Mouse (Mus musculus) lung, embryonic 15.5 days (tissue): Measurements from ENCODE around the gene Sv2c. TPM values are rescaled to one million over a fixed set of nuclear protein-coding genes. Genes with fewer than 3 reads are reported as not detected.

Experiments
- ATAC-seq: fragments of 200-750 bp; cut with Nextera tagmentation; 2 replicates; pipeline ENCODE4 v1.8.0; 2017; ENCODE audit warnings: moderate number of reproducible peaks, borderline replicate concordance; ENCODE audit not compliant: low FRiP score, low TSS enrichment; ENCODE audit errors: extremely low read depth
- H3K27ac ChIP-seq: fragments of 300-500 bp; sonication (generic); 2 replicates; pipeline ENCODE4 v1.5.1; 2015; ENCODE audit warnings: moderate library complexity, mild to moderate bottlenecking, inconsistent platforms
- H3K27me3 ChIP-seq: fragments of 300-500 bp; sonication (generic); 2 replicates; pipeline ENCODE4 v1.6.1; 2015; ENCODE audit warnings: inconsistent platforms
- H3K36me3 ChIP-seq: fragments of 300-500 bp; sonication (generic); 2 replicates; pipeline ENCODE4 v1.6.1; 2015; ENCODE audit warnings: inconsistent platforms
- H3K4me1 ChIP-seq: fragments of 300-500 bp; sonication (generic); 2 replicates; pipeline ENCODE4 v1.6.1; 2015; ENCODE audit warnings: inconsistent platforms
- H3K4me2 ChIP-seq: fragments of 300-500 bp; sonication (generic); 2 replicates; pipeline ENCODE4 v1.6.1; 2015; ENCODE audit warnings: inconsistent platforms, mild to moderate bottlenecking, moderate library complexity
- H3K4me3 ChIP-seq: fragments of 300-500 bp; sonication (generic); 2 replicates; pipeline ENCODE4 v1.5.1; 2015; ENCODE audit warnings: mild to moderate bottlenecking, inconsistent platforms
- H3K9ac ChIP-seq: fragments of 300-500 bp; sonication (generic); 2 replicates; pipeline ENCODE4 v1.6.1; 2015; ENCODE audit warnings: inconsistent platforms
- H3K9me3 ChIP-seq: fragments of 300-500 bp; sonication (generic); 2 replicates; pipeline ENCODE4 v1.6.1; 2016; ENCODE audit warnings: inconsistent platforms
- WGBS: fragments of 180-500 bp; shearing (Covaris S2); methylation state at CpG from one replicate; pipeline ENCODE4 v1.1.7; 2015; 5-methylcytosine and 5-hydroxymethylcytosine counted together
- polyA plus RNA-seq: library from polyadenylated mRNA; unstranded; fragments of >200 nt; fragmentation: Nextera tagmentation; extraction: Ambion mirVana; gene quantifications from 2 replicates; pipeline ENCODE4 v1.2.1, GENCODE M21; 2015

Gene Sv2c
- polyA plus RNA-seq, 1 experiment from 2014 or later, result 1.3 TPM

DNA sequence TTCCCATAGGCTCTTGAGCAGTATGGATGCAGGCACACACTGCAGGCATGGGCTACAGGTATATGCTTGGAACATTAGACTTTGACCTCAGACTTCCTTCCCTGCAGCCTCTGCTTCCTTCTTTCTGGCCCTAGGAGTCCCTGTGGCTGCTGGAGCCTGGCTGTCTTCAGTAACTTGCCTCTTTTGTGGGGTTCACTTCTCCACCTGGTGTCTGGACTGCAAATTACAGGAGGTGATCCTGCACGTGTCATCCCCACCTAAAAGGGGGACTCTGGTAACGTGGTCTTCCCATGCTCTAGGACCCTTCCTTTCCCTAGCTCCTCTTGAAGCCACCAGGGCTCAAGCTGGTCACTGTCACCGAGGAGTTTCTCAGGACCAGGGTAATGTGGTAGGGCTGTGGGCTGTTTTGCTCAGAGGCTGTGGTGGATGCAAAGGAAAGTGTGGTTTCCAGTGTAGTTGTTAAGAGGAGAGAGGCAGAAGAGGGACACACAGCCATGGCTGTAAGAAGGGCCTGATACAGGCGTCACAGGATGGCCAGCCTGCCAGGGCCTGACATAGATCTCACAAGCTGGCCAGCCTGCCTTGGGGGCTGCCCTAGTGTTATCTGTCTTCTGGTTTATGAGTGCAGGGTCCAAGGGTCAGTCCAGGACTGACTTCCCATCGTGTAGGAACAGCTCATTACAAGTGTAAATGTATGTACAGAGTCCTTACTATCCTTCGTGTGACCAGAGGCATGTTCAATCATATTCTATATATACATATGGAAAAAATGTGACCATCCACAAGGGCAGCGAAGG, 181.1 kb downstream of the Sv2c start:
- Histone ChIP-seq H3K4me1 (no peaks in the 10 kb centered on the region; the same call in 1 of the 2 replicates), H3K4me3 (no peak overlapping the region), H3K9me3 (no peaks in the 10 kb centered on the region), H3K36me3 (no peaks in the 10 kb centered on the region), H3K27ac (no peak overlapping the region), H3K27me3 (no peaks in the 10 kb centered on the region), H3K4me2 (no peak overlapping the region), H3K9ac (no peak overlapping the region)
- 50% methylated on average over 7 of the region's 7 CpGs for WGBS
- no peak for ATAC-seq

DNA sequence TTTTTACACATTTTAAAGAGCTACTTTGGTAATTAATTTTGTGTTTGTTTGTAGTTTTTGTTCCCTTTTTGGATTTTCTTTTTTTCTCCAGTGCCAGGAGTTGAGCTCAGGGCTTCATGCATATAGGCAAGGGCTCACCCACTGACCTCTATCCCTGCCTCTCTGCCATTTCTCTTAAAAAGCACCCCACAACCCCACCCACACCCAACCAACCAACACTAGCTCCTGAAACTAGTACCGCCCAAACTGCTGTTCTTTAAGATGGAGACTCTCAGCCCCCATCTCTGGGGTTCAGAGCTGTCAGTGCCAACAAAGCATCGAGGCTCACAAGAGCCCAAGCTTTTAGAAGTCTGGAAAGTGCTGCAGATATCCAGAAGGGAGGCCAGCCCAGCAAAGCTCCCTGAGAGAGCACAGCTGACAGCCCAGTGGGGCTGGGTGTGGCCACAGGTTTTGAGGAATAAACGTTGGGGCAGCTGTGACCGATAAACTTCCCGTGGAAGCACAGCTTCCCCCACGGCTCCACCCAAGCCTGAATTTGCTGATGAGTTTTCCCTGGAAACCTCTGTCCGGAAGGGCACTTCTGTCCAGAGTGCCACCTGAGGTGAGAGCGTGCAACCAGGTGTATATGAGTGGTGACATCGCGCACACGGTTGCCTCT, 181.8 kb downstream of the Sv2c start:
- H3K4me1 ChIP-seq, result no peaks in the 10 kb centered on the region; the same call in 1 of the 2 replicates
- H3K4me2 ChIP-seq, result no peak overlapping the region
- H3K9me3 ChIP-seq, result no peaks in the 10 kb centered on the region
- no peaks in the 10 kb centered on the region for H3K27me3 ChIP-seq
- no peak for ATAC-seq
- WGBS, result 67% methylated on average over 11 of the region's 11 CpGs
- no peak overlapping the region for H3K4me3 ChIP-seq
- no peak overlapping the region for H3K27ac ChIP-seq
- no peaks in the 10 kb centered on the region for H3K36me3 ChIP-seq
- H3K9ac ChIP-seq, result no peak overlapping the region

DNA sequence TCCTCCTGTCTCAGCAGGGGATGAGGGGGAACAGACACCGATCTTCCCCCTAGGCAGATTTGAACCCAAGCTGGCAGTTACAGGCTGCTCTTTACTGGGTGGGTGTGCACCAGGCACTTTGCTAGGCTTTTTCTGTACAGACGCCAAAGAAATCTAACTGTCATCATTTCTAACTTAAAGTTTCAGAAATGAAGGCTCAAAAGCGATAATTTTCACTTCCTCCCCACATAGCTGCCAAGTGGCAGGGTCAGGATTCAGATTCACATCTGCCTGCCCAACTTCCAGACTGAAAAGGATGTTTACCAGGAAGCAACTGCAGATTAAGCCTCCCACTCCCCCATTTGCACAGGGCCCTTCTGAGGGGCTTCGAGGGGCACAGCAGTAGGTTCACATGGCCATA, 183.0 kb downstream of the Sv2c start:
- no peaks in the 10 kb centered on the region for H3K36me3 ChIP-seq
- no peak for ATAC-seq
- H3K27me3 ChIP-seq, result no peaks in the 10 kb centered on the region
- no peak overlapping the region for H3K9ac ChIP-seq
- H3K27ac ChIP-seq, result no peak overlapping the region
- WGBS, result 66% methylated on average over 4 of the region's 4 CpGs
- H3K9me3 ChIP-seq, result no peaks in the 10 kb centered on the region
- no peak overlapping the region for H3K4me3 ChIP-seq
- H3K4me1 ChIP-seq, result no peaks in the 10 kb centered on the region; the same call in 1 of the 2 replicates
- H3K4me2 ChIP-seq, result no peak overlapping the region

GRCm38 (mm10) chr13:95948821-95949220, 183.6 kb downstream of the Sv2c start:
- no peak for ATAC-seq
- no peak overlapping the region for H3K4me3 ChIP-seq
- H3K36me3 ChIP-seq, result no peaks in the 10 kb centered on the region
- no peaks in the 10 kb centered on the region; the same call in 1 of the 2 replicates for H3K4me1 ChIP-seq
- no peak overlapping the region for H3K4me2 ChIP-seq
- no peaks in the 10 kb centered on the region for H3K9me3 ChIP-seq
- H3K27ac ChIP-seq, result no peak overlapping the region
- H3K9ac ChIP-seq, result no peak overlapping the region
- WGBS, result 68% methylated on average over 4 of the region's 4 CpGs
- no peaks in the 10 kb centered on the region for H3K27me3 ChIP-seq

- 71% methylated on average over 4 of the region's 4 CpGs for WGBS
- no peaks in the 10 kb centered on the region for H3K9me3 ChIP-seq
- H3K9ac ChIP-seq, result no peak overlapping the region
- no peaks in the 10 kb centered on the region for H3K36me3 ChIP-seq
- H3K27ac ChIP-seq, result no peak overlapping the region
- no peak for ATAC-seq
- H3K4me3 ChIP-seq, result no peak overlapping the region
- H3K4me1 ChIP-seq, result no peaks in the 10 kb centered on the region; the same call in 1 of the 2 replicates
- no peak overlapping the region for H3K4me2 ChIP-seq
- no peaks in the 10 kb centered on the region for H3K27me3 ChIP-seq
Measured at GRCm38 (mm10) chr13:95948394-95948793, 184.0 kb downstream of the Sv2c start.

DNA sequence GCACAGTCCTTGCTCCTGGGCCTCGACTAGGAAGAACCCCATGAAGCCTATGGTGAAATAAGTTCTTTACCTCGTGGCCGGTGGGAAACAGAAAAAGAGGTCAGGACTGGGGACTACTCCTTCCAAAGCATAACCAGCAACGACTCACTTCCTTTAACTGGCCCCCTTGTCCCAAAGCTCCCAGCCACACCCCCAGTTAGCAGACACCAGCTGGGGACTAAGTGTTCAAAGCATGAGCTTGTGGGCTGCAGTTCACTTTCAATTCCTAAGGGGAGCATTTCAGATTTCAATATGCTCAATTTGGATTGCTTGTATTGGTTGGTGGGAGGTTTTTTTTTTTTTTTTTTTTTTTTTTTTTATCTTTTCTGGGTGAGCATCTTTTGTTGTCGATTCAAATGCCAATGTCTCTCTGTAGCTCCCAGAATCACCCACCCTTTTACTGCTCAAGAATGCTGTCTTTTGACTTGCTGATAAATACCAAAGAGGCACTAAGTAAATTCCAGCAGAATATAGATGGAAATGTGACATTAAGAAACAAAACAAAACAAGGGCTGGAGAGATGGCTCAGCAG, 186.4 kb downstream of the Sv2c start:
- no peak for ATAC-seq
- Histone ChIP-seq H3K36me3 (no peaks in the 10 kb centered on the region), H3K4me2 (no peak overlapping the region), H3K27ac (no peak overlapping the region), H3K27me3 (no peaks in the 10 kb centered on the region), H3K4me1 (no peaks in the 10 kb centered on the region; the same call in 1 of the 2 replicates), H3K4me3 (no peak overlapping the region), H3K9ac (no peak overlapping the region), H3K9me3 (no peaks in the 10 kb centered on the region)
- WGBS, result 55% methylated on average over 5 of the region's 5 CpGs

DNA sequence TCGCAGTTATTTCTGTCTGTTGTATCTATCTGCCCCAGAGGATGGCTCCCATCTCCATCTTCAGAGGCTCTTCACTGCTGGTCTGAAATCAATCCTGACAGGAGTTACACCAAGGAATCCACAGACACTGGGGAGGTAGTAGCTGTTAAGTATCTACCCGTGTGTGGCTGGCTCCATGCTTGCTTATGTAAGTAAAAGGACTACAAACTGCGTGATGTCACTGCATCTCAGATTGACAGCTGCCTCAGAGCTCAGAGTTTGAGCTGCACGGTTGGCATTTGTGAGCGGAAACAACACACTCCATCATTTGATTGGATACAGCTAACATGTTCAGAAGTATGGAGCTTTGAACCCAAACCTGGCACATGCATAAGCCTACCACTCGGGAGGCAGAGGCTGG, 187.8 kb downstream of the Sv2c start:
- Histone ChIP-seq H3K27me3 (no peaks in the 10 kb centered on the region), H3K4me2 (no peak overlapping the region), H3K27ac (no peak overlapping the region), H3K9ac (no peak overlapping the region), H3K36me3 (no peaks in the 10 kb centered on the region), H3K4me3 (no peak overlapping the region), H3K9me3 (no peaks in the 10 kb centered on the region), H3K4me1 (no peaks in the 10 kb centered on the region)
- 81% methylated on average over 6 of the region's 6 CpGs for WGBS
- ATAC-seq, result no peak

DNA sequence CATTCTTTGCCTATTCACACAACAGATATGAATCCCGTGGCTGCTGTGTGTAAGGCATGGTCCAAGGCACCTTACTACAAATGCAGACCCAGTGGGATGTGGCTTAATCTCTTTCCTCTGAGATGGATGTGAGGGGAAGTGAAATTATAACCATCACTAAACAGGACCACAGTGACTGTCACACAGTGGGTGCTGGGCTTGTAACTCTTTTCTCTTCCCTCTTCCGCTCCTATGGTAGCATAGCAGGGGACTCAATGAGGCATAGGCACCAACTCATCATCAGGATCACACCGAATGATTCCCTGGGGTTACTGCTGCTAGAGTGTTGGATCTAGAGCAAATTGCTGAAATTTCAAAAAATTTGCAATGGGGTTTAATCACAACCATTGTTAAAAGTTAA, 188.5 kb downstream of the Sv2c start:
- Histone ChIP-seq H3K9ac (no peak overlapping the region), H3K36me3 (no peaks in the 10 kb centered on the region), H3K27me3 (no peaks in the 10 kb centered on the region), H3K4me3 (no peak overlapping the region), H3K9me3 (no peaks in the 10 kb centered on the region), H3K4me2 (no peak overlapping the region), H3K27ac (no peak overlapping the region), H3K4me1 (no peaks in the 10 kb centered on the region)
- 82% methylated on average over 3 of the region's 3 CpGs for WGBS
- ATAC-seq, result no peak

- Histone ChIP-seq H3K9me3 (no peaks in the 10 kb centered on the region), H3K9ac (no peak overlapping the region), H3K27me3 (no peaks in the 10 kb centered on the region), H3K27ac (no peak overlapping the region), H3K4me3 (no peak overlapping the region), H3K4me1 (no peaks in the 10 kb centered on the region), H3K4me2 (no peak overlapping the region), H3K36me3 (no peaks in the 10 kb centered on the region)
- no peak for ATAC-seq
- 52% methylated on average over 2 of the region's 2 CpGs for WGBS
Measured at GRCm38 (mm10) chr13:95942587-95942986, 189.8 kb downstream of the Sv2c start.

GRCm38 (mm10) chr13:95941861-95942260, 190.5 kb downstream of the Sv2c start:
- 74% methylated on average over 4 of the region's 4 CpGs for WGBS
- Histone ChIP-seq H3K4me3 (no peak overlapping the region), H3K9ac (no peak overlapping the region), H3K9me3 (no peaks in the 10 kb centered on the region), H3K4me2 (no peak overlapping the region), H3K4me1 (no peaks in the 10 kb centered on the region), H3K27ac (no peak overlapping the region), H3K36me3 (no peaks in the 10 kb centered on the region), H3K27me3 (no peaks in the 10 kb centered on the region)
- ATAC-seq, result no peak

DNA sequence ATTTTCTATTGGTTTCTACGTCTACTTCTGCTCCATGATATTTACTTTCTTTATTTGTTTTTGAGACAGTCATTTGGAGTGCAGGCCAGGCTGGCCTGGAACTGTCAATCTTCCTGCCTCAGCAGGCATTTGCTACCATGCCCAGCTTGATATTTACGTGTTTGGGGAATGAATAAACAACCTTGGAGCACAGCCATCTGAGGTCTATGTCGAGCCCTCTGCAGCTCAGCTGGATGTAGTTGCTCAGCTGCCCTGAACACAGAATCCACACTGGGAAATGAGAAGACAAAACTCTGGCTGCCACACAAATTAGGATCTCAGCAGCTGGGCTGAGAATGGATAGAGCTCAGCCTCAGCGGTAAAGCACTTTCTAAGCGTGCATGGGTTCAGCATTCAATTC, 191.6 kb downstream of the Sv2c start:
- WGBS, result 38% methylated on average over 5 of the region's 5 CpGs
- no peak overlapping the region for H3K9ac ChIP-seq
- no peaks in the 10 kb centered on the region for H3K36me3 ChIP-seq
- no peaks in the 10 kb centered on the region for H3K27me3 ChIP-seq
- no peak overlapping the region for H3K4me3 ChIP-seq
- no peak for ATAC-seq
- no peak overlapping the region for H3K4me2 ChIP-seq
- H3K4me1 ChIP-seq, result no peaks in the 10 kb centered on the region
- H3K9me3 ChIP-seq, result no peaks in the 10 kb centered on the region
- no peak overlapping the region for H3K27ac ChIP-seq

DNA sequence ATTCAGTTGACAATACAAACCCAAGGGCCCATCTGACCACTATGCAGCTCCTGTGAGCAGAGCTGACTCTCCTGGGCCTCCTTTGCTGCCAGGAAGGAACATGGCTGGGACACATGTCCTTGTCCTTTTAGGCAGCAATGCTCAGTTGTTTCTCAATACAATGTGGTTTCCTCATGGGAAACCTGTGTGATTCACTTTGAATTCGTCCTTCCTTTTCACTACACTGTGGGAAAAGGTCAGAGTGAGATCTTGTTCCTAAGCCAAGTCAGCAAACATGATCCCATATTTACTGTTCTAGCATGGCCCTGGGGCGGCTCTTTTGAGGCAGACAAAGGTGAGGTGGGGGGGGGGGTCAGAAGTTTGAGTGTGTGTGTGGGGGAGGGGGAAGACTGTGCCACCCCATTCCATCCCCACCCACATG, 208.2 kb downstream of the Sv2c start:
- H3K4me1 ChIP-seq, result no peaks in the 10 kb centered on the region
- 58% methylated on average over 2 of the region's 2 CpGs for WGBS
- H3K27me3 ChIP-seq, result no peaks in the 10 kb centered on the region
- no peak overlapping the region for H3K4me2 ChIP-seq
- no peaks in the 10 kb centered on the region for H3K36me3 ChIP-seq
- no peak overlapping the region for H3K4me3 ChIP-seq
- ATAC-seq, result no peak
- no peak overlapping the region for H3K9ac ChIP-seq
- H3K27ac ChIP-seq, result no peak overlapping the region
- no peaks in the 10 kb centered on the region for H3K9me3 ChIP-seq
